Mouse (Mus musculus): Measurements from ENCODE around the gene Selenop.
"Not testable (repeated sequence)": the region's sequence is repeated elsewhere in the genome, so short reads cannot be mapped to it uniquely, and the experiment has no call there.

Gene Selenop

DNA sequence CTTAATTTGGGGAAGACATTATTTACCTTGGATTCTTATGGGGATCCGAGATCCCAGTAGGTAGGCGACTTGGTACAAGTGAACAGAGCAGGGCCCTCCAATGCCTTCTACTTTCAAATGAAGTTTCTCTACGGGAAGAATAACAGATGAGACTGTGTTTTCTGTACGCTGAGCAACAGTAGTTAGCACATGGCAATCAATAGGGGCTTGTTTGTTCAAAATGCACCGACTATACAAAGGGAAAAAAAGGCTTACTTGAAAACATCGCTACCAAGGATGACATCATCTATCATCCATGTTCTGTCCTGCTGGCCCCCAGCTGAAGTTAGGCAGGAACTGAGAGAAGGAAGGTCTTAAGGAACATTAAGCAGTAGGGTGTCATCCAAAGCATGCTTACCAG is at the start of gene Selenop:
Gene Selenop, plus strand, starts transcription at position 301 of the 400 bp plus-strand sequence.
- no peak for DNase-seq (ENCODE audit: low spot score in 2 of 2)

DNA sequence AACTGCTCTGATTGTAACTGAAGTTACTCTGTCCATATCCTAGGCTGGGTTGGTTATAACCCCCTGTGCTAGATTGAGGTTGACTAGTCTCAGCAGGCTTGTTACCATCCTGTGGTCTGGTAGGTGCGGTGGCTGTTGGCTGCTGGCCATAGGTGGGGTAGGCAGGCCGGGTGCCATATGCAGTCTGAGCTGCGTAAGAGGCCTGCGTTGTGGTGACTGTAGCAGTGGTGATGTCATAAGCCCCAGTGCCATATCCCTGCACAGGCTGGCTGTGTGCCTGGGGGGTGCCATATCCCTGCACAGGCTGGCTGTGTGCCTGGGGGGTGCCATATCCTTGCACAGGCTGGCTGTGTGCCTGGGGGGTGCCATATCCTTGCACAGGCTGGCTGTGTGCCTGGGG is 49.7 kb upstream of the Selenop start:
- not testable (repeated sequence) for DNase-seq (ENCODE audit: low spot score in 2 of 2)

- no peak for DNase-seq (ENCODE audit: low spot score in 2 of 2)
Measured at GRCm38 (mm10) chr15:3222803-3223437, 45.4 kb upstream of the Selenop start.

GRCm38 (mm10) chr15:3226573-3226972 is 41.8 kb upstream of the Selenop start:
- no peak for DNase-seq (ENCODE audit: low spot score in 2 of 2)

- DNase-seq (ENCODE audit: low spot score in 2 of 2): no peak
Measured at GRCm38 (mm10) chr15:3228185-3228584, 40.2 kb upstream of the Selenop start.

GRCm38 (mm10) chr15:3228990-3229389 is 39.4 kb upstream of the Selenop start:
- DNase-seq (ENCODE audit: low spot score in 2 of 2): no peak

DNA sequence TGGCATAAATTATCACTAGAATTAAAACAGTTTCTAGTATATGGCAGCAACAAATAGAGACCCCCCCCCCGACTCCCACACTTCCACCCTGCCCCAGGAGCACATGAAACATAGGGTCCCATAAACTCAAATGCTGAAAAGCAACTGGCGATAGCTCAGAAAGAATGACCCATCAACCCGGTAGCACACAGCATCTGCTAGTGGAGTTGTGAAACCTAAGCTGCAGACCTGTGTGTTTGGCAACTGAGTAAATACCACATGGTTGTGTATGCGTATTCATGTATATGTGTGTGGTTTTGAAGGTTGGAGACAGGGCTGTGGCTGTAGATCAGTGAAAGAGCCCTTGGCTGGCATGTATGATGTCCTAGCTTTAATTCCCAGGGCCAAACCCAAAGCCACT is 37.3 kb upstream of the Selenop start:
- DNase-seq (ENCODE audit: low spot score in 2 of 2): no peak

- no peak for DNase-seq (ENCODE audit: low spot score in 2 of 2)
Measured at GRCm38 (mm10) chr15:3232168-3232835, 36.0 kb upstream of the Selenop start.

GRCm38 (mm10) chr15:3233837-3234551 is 34.4 kb upstream of the Selenop start:
- DNase-seq (ENCODE audit: low spot score in 2 of 2): no peak

GRCm38 (mm10) chr15:3236338-3236737 is 32.0 kb upstream of the Selenop start:
- no peak for DNase-seq (ENCODE audit: low spot score in 2 of 2)

DNA sequence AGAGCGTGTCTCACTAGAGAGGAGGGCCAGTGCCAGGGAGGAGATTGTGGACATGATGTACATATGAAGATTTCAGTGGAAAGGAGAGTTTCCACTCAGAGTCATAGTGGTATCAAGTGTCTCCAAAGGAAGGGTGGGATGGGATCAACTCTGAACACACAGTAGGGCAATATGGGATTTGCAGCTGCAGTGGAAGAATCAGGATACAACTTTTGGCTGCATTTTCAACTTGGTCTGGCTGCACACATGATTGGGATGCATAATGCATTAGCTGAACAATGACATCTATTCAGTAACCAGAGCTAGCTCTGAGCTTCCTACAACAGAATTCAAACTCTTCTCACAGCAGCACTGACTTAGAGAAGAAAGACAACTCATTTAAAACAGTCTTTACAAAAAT is 30.4 kb upstream of the Selenop start:
- no peak for DNase-seq (ENCODE audit: low spot score in 2 of 2)

GRCm38 (mm10) chr15:3245036-3245435 is 23.3 kb upstream of the Selenop start:
- DNase-seq (ENCODE audit: low spot score in 2 of 2): not testable (repeated sequence)

- DNase-seq (ENCODE audit: low spot score in 2 of 2): no peak
Measured at GRCm38 (mm10) chr15:3250620-3251019, 17.7 kb upstream of the Selenop start.

GRCm38 (mm10) chr15:3251031-3251717 is 17.2 kb upstream of the Selenop start:
- DNase-seq (ENCODE audit: low spot score in 2 of 2): no peak

DNA sequence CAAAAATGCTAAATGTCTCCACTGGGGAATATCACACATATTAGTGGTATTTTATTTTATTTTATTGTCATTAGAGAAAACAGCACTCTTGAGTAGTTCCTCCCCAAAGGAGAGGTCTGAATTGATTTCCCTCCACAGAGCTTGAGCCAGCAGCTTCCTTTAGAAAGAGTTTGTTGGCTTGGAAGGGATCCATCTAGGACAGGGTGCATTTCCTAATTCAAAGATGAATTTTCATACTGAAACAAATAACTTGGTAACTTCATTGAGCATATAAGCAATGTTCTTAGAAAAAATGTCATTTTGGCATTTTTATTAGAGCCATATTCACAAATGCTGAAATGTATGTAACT is 16.7 kb upstream of the Selenop start:
- DNase-seq (ENCODE audit: low spot score in 2 of 2): no peak

DNA sequence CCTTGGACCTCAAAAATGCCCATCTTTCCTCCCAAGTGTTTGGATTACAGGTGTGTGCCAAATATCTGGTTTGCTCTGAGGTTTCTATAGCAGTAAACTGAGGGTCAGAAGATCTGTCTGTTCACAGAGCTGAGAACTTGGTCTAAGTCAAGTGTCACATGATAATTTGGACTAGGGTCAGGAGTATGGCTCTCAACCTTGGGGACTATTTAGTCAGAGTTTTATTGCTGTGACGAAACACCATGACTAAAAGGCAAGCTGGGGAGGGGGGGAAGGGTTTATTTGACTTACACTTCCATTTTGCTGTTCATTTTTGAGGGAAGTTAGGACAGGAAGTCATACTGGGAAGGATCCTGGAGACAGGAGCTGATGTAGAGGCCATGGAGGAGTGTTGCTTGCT is 9.3 kb upstream of the Selenop start:
- no peak for DNase-seq (ENCODE audit: low spot score in 2 of 2)

DNA sequence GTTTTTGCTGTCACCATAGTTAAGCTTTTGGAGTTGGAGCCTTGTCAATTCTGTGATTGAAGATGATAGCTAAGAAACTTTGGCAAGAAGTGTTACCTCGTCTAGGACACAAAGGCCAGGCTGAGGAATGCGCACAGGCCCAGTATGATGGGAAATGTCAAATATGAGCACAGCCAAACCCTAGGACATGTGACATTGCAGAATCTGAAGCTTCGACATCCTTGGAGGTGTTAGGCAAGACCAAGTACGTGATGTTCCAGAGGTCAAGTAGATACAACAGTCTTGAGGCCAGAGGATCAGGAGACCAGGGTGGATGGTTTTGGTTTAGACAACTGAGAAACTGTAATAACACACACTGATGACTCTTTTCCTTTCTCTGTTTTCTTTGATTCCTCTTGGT is 8.0 kb upstream of the Selenop start:
- DNase-seq (ENCODE audit: low spot score in 2 of 2): no peak

GRCm38 (mm10) chr15:3262883-3263282 is 5.5 kb upstream of the Selenop start:
- DNase-seq (ENCODE audit: low spot score in 2 of 2): no peak

- DNase-seq (ENCODE audit: low spot score in 2 of 2): no peak
Measured at GRCm38 (mm10) chr15:3264293-3264692, 4.1 kb upstream of the Selenop start.

- no peak for DNase-seq (ENCODE audit: low spot score in 2 of 2)
Measured at GRCm38 (mm10) chr15:3264828-3265227, 3.5 kb upstream of the Selenop start.

DNA sequence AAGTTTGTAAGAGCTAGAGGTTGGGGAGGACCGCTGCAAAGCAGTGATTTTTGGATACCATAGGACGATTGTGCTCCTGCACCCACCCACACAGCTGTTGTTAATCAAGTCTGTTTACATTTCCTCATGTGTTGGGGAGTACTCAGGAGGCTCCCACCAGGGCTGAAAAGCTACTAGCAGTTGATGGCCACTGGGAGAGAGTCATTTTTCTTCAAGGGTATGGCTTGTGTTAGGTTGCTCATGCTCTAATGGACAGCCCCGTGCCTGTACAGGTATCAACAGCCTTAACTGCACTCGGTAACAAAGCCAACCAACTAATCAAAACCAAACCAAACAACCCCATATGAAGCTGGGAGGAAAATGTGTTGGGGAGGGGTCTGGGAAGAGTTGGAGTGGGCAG is 1.1 kb downstream of the Selenop start:
- DNase-seq (ENCODE audit: low spot score in 2 of 2): no peak

DNA sequence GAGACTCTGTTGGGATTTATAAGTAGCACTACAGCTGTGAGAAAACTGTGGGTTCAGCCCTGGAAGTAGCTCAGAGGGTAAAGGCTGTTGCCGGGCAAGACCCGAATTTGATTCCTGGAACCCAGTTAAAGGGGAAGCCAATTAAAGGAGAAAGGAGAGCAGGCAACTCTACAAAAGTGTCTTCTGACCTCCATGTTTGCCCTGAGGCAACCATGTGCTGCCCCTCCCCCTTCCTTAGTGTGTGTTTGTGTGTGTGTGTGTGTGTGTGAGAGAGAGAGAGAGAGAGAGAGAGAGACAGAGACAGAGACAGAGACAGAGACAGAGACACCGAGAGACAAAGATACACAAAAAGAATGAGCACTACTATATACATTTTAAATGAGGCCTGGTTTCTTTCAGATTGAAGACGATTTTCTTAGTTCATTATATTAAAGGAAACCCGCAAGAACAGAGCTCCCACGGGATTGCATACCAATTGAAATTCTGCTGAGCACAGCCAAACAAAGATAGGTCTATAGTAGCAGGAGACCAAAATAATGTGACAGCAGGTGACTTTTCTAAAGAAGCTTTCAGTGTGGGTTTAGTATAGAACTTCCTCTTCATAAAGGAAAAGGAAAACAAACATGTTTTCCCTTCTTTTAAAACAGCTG is 1.8 kb downstream of the Selenop start:
- DNase-seq (ENCODE audit: low spot score in 2 of 2): no peak
